Mouse (Mus musculus) testis, adult 2 months (tissue): Measurements from ENCODE around the gene Pip5k1b.

Source experiments
- CTCF ChIP-seq: fragments of 200-500 bp; IDR thresholded peaks from 2 replicates; pipeline ENCODE4 v1.5.1; 2012; ENCODE audit warnings: low read depth, mild to moderate bottlenecking, inconsistent platforms, low read length, moderate library complexity; ENCODE audit not compliant: control insufficient read depth, insufficient read depth, insufficient replicate concordance
- POLR2A ChIP-seq: fragments of 200-500 bp; IDR thresholded peaks from 2 replicates; pipeline ENCODE4 v1.6.1; 2012; ENCODE audit warnings: low read depth, mild to moderate bottlenecking, inconsistent platforms, low read length, moderate library complexity; ENCODE audit not compliant: control insufficient read depth

- TF ChIP-seq CTCF, result no peak
- no peak for TF ChIP-seq POLR2A
Measured at GRCm38 (mm10) chr19:24550778-24551177, 4.9 kb downstream of the Pip5k1b start.
